16 mouse cellular contexts compared by ENCODE assay signal in genomic region chr8:117095647-117096046, GRCm38 (mm10). TPM values are rescaled to one million over a fixed set of nuclear protein-coding genes. Genes with fewer than 3 reads are reported as not detected.
DNase-seq lines count a peak whose midpoint lies in the region; ATAC-seq and TF ChIP-seq lines count a peak whose summit lies in the region.
"Had no signal": no experiment of that assay in that cellular context is flagged by ENCODE, and none has a peak within 500 bp of the region (broad histone marks: within the 10 kb centered on the region; RNA-seq: fewer than 3 reads in every experiment).

Gene Bco1 (plus strand): TSS chr8:117095854.

- H3K36me3 ChIP-seq in liver, adult 2 months (ENCODE audit: control insufficient read depth, insufficient read depth, low read length) = no peaks in the 10 kb centered on the region
- H3K36me3 ChIP-seq in neural tube, embryonic 14.5 days (ENCODE audit: control insufficient read depth, insufficient read depth, low read length) = no peaks in the 10 kb centered on the region
- H3K36me3 ChIP-seq: embryonic facial prominence, embryonic 12.5 days; midbrain, embryonic 12.5 days had no signal

- ATAC-seq in neural tube, embryonic 14.5 days (ENCODE audit: low read depth) = no peak
- ATAC-seq: CD4-positive, CD25-positive, alpha-beta regulatory T cell, adult 4 months; forebrain, embryonic 16.5 days had no signal

- no peaks in the 10 kb centered on the region for H3K4me1 ChIP-seq in liver, adult 2 months (ENCODE audit: control insufficient read depth, insufficient read depth, low read length)
- 0 out of 2 replicates have a peak, but pooled peaks cover 4% of the 10 kb centered on the region for H3K4me1 ChIP-seq in neural tube, embryonic 14.5 days (ENCODE audit: control insufficient read depth, insufficient read depth, low read length)

- no peak within 1 kb of the TSS for H3K4me2 ChIP-seq in neural tube, embryonic 14.5 days (ENCODE audit: low read depth, low read length)
- H3K4me2 ChIP-seq: embryonic facial prominence, embryonic 12.5 days; midbrain, embryonic 12.5 days had no signal

- peak within 1 kb of the TSS; percentile 17 for H3K4me3 ChIP-seq in liver, adult 2 months (ENCODE audit: insufficient read depth, low read depth, low read length)
- no peak within 1 kb of the TSS for H3K4me3 ChIP-seq in neural tube, embryonic 14.5 days (ENCODE audit: low read depth, low read length)
- H3K4me3 ChIP-seq: embryonic facial prominence, embryonic 12.5 days; midbrain, embryonic 12.5 days had no signal

- TF ChIP-seq CTCF in liver, adult 2 months (IDR thresholded peaks at IDR 0.05; ENCODE audit: low read depth, low read length) = no peak

- WGBS in liver, adult 2 months = 10% methylated on average over 12 of the region's 12 CpGs
- 74% methylated on average over 12 of the region's 12 CpGs for WGBS in neural tube, embryonic 14.5 days

- H3K27ac ChIP-seq in liver, adult 2 months (replicated peaks; ENCODE audit: insufficient read depth, low read depth, low read length) = no peak within 1 kb of the TSS
- H3K27ac ChIP-seq in neural tube, embryonic 14.5 days (ENCODE audit: low read depth, low read length) = peak within 1 kb of the TSS; percentile 57; the same call in 1 of the 2 replicates
- H3K27ac ChIP-seq: embryonic facial prominence, embryonic 12.5 days; midbrain, embryonic 12.5 days had no signal

- no peaks in the 10 kb centered on the region for H3K27me3 ChIP-seq in liver, adult 2 months (ENCODE audit: control insufficient read depth, insufficient read depth, low read length)
- H3K27me3 ChIP-seq in neural tube, embryonic 14.5 days (ENCODE audit: control insufficient read depth, insufficient read depth, low read length) = no peaks in the 10 kb centered on the region
- H3K27me3 ChIP-seq: embryonic facial prominence, embryonic 12.5 days; midbrain, embryonic 12.5 days had no signal

- peak within 1 kb of the TSS; percentile 3; the same call in 1 of the 2 replicates for H3K9ac ChIP-seq in liver, adult 2 months (ENCODE audit: low read depth, low read length)
- H3K9ac ChIP-seq in neural tube, embryonic 14.5 days (replicated peaks; ENCODE audit: low read depth, low read length) = no peak within 1 kb of the TSS
- H3K9ac ChIP-seq: embryonic facial prominence, embryonic 12.5 days; midbrain, embryonic 12.5 days had no signal

- 0 out of 2 replicates have a peak, but pooled peaks have one; percentile 45 for TF ChIP-seq POLR2A in liver, adult 2 months (IDR thresholded peaks at IDR 0.05; ENCODE audit: extremely low read depth, insufficient read depth, low read length)

- no peaks in the 10 kb centered on the region for H3K79me2 ChIP-seq in liver, adult 2 months (ENCODE audit: control insufficient read depth, insufficient read depth, low read length)

- peak; percentile 75 for DNase-seq in liver, adult 2 months (ENCODE audit: extremely low read depth, low read depth, low spot score)
- no peak for DNase-seq in liver
- peak; percentile 16 for DNase-seq in hindlimb bud, embryonic 11.5 days (ENCODE audit: extremely low spot score, low read depth, low spot score)
- DNase-seq in kidney, postnatal 14 days = peak; percentile 76
- no peak for DNase-seq in cerebellum, adult 11-12 months
- DNase-seq in heart, adult 11 months = no peak
- DNase-seq in frontal cortex, postnatal 25 days (ENCODE audit: low spot score in 2 of 2) = no peak
- DNase-seq: adrenal gland, postnatal 36 days; cerebellum, adult 11 months; heart, postnatal 14 days; lung, adult 18-20 months had no signal

- no peaks in the 10 kb centered on the region; the same call in 1 of the 2 replicates for H3K9me3 ChIP-seq in neural tube, embryonic 14.5 days (ENCODE audit: control insufficient read depth, low read length)
- H3K9me3 ChIP-seq: embryonic facial prominence, embryonic 12.5 days; midbrain, embryonic 12.5 days had no signal

RNA-seq across cellular contexts. Expression of gene Bco1, which starts in this region (rescaled TPM):
- 5.2 and 7.2 TPM in 2 replicates for total RNA-seq in liver, adult 2 months (2014; rRNA removed)
- 4.0 TPM in 2 replicates for polyA plus RNA-seq in liver, adult 2 months (2012; rRNA removed)
- 0.25 and 0.39 TPM in 2 replicates for polyA plus RNA-seq in neural tube, embryonic 14.5 days (2014; fragmentation: Nextera tagmentation; extraction: Ambion mirVana)
- total RNA-seq: heart, postnatal 14 days had no signal
- polyA plus RNA-seq: CD4-positive, CD25-positive, alpha-beta regulatory T cell, adult 4 months had no signal

Comparison
In these comparisons a context has a peak if more than half of its experiments do, and no peak if none do; other contexts are left out.
1. DNase-seq: peak in liver, adult 2 months (single experiment), hindlimb bud, embryonic 11.5 days (single experiment) and kidney, postnatal 14 days (single experiment); none in liver (single experiment), cerebellum, adult 11-12 months (single experiment), heart, adult 11 months (single experiment) and frontal cortex, postnatal 25 days (0 of 2).